Mouse (Mus musculus) thymus, adult 2 months (tissue): ENCODE data around the gene Tst.

Experiments used
- CTCF ChIP-seq: fragments of 200-500 bp; IDR thresholded peaks from 2 replicates; pipeline ENCODE4 v1.5.1; 2012; ENCODE audit warnings: mild to moderate bottlenecking, control low read depth, low read length, moderate library complexity, borderline replicate concordance; ENCODE audit not compliant: control insufficient read depth, poor library complexity, insufficient read depth; ENCODE audit errors: extremely low read depth
- POLR2A ChIP-seq: fragments of 200-500 bp; IDR thresholded peaks from 2 replicates; pipeline ENCODE4 v1.6.1; 2012; ENCODE audit warnings: mild to moderate bottlenecking, low read length, control low read depth, moderate library complexity; ENCODE audit not compliant: control insufficient read depth, poor library complexity, insufficient read depth; ENCODE audit errors: extremely low read depth

DNA sequence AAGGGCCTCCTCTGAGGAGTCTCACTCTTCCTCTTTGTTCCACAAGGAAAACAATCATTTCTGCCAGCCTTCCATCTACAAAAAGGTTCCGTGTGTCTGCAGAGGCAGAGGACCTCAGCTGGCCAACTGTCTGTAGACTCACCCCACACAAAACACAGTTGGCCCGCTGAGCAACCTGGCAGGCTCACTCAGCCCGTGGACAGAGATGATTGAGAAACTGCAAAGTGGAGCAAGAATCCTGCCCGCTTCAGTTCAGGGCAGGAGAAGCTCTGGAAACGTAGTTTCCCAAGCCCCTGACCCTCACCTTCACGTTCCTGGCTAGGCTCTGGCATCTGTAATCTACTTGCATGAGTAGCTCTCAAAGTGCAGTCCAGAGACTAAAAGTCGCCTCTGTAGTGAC, 41.4 kb upstream of the Tst start:
- TF ChIP-seq CTCF (no peak), POLR2A (no peak)
